Mouse (Mus musculus) adipocyte (in vitro differentiated cells): ENCODE data around the gene Mrps15.

ENCODE experiments used
- DNase-seq: peaks from one replicate; pipeline ENCODE4 v3.0.0-alpha.2; 2016; ENCODE audit warnings: low spot score

Mrps15 gene

GRCm38 (mm10) chr4:126046851-126047585, at the start of gene Mrps15:
Gene Mrps15 (plus strand): TSS chr4:126046925.
- DNase-seq, result peak; percentile 89

- DNase-seq, result no peak
Observed at GRCm38 (mm10) chr4:125997826-125998225, 48.9 kb upstream of the Mrps15 start.

GRCm38 (mm10) chr4:126001311-126002199, 45.2 kb upstream of the Mrps15 start:
- no peak for DNase-seq

- peak; percentile 11 for DNase-seq
Observed at GRCm38 (mm10) chr4:126017676-126018332, 28.9 kb upstream of the Mrps15 start.

GRCm38 (mm10) chr4:126018966-126019538, 27.7 kb upstream of the Mrps15 start:
- no peak for DNase-seq

- no peak for DNase-seq
Observed at GRCm38 (mm10) chr4:126024303-126024900, 22.3 kb upstream of the Mrps15 start, which contains the start of gene Csf3r. Gene Csf3r (plus strand): TSS chr4:126024550.

GRCm38 (mm10) chr4:126025801-126026200, 20.9 kb upstream of the Mrps15 start:
- DNase-seq, result no peak

DNA sequence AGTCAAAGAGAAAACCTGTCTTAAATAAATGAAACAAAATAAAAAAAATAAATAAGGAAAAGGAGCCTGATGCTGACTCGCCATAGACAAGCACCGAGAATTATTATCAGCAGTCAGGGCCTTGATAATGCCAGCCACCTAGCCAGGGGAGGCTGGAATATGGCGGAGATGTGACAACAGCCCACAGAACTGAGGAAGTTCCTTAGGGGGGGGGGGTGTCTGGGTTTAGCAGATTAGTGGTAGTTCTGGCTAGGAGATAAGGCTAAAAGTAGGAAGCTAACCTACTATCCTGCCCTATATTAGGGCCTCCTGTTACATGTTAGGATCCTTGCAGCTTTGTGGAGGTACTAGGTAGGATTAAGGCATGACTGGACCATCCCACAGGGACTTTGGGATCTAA, 18.7 kb upstream of the Mrps15 start:
- no peak for DNase-seq

GRCm38 (mm10) chr4:126029042-126029441, 17.7 kb upstream of the Mrps15 start:
- DNase-seq, result no peak

GRCm38 (mm10) chr4:126030705-126031104, 16.0 kb upstream of the Mrps15 start:
- no peak for DNase-seq

DNA sequence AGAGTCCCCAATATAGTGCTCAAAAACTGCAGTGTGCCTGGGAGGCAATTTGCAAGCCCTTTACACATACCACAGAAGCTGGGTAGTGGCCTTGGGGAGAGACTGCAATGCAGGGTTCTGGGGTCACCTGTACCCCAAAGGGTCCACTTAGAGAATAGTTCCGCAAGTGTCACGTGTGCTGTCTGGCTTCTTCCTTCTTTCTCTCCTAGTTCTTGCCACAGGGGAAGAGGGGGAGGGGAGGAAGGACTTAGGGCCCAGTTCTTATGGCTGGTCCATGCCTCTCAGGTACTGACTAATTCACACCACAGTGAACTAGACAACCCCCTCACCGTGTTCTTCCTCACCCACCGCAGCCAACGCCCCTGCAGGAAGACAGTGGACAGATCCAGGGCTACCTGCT, 11.3 kb upstream of the Mrps15 start:
- DNase-seq, result no peak

- peak; percentile 14 for DNase-seq
Observed at GRCm38 (mm10) chr4:126051617-126052016, 4.9 kb downstream of the Mrps15 start.

GRCm38 (mm10) chr4:126057207-126058133, 10.7 kb downstream of the Mrps15 start:
- DNase-seq, result no peak

DNA sequence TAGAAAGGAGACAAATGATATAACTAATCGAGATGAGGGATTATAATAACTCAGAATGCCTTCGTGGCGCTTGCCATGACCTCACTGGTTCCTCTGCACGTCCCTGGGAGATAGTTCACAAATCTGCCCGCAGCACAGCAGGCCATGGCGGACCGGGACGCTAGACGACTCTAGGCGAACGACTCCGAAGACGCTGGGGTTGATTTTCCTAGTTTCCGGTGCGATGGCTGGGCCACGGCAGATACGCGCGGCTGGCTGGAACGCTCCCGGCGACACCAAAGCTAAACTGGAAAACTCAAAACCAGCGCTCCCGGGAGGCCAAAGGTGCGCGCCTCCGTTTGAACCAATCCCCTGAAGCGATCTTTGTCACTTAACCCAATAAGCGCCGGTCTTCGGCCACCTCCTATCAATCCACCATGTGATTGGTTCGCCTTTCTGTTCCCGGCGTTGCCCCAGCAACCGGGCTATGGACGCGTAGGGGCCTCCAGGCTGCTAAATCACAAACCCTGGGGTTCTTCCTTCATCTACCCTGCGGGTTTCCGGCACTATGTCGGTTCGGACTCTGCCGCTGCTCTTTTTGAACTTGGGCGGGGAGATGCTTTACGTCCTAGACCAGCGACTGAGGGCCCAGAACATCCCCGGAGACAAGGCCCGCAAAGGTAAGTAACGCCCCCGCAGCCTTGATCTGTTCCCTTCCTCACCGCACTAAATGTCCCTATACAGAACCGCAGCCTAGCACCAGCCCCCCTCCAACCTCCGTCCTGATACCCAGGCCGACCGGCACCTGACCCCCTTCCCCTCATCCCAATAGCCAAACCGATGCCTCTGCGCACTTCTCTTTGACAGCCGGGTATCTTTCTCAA, 11.6 kb downstream of the Mrps15 start, which contains the start of gene Oscp1:
Oscp1 (plus strand) TSS at position 432 of the 863 bp plus-strand sequence.
- DNase-seq, result peak; percentile 90

GRCm38 (mm10) chr4:126058997-126059362, 12.3 kb downstream of the Mrps15 start:
- DNase-seq, result no peak

DNA sequence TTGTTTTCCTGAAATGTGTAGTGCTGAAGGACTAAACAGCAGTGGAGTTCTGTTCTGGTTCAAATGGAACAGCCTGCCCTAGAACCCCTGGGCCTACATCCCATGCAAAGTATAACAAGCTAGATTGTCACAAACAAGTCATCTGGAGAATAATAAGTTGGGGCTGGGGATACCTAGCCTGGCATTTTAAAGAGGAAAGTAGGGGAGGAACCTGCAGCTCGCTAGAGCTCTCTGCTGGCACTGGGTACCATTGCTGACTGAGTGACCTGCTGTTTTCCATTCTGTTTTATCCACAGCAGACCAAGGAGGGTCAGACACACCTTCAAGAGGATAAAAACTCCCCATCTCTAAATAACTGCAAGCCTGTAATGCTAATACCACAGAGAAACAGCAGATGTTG, 16.1 kb downstream of the Mrps15 start:
- DNase-seq, result peak; percentile 52

DNA sequence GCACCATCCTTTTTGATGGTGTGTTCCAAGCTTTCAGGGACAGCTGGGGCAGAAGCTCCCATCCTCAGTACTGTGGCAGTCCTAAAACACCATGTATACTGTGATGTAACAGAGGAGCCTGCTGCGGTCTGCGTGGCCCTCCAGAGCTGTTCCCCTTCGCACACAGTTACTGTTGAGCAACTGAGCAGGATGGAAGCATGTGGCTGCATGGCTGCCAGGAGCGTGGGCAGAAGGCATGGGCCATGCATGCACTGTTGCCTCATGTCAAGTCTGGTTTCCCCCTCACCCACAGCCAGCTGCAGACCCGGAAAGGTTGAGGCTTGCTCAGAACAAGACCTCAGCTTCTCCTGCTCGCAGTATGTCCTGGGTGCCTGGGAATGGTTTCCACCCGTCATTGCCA, 18.5 kb downstream of the Mrps15 start:
- peak; percentile 40 for DNase-seq

DNA sequence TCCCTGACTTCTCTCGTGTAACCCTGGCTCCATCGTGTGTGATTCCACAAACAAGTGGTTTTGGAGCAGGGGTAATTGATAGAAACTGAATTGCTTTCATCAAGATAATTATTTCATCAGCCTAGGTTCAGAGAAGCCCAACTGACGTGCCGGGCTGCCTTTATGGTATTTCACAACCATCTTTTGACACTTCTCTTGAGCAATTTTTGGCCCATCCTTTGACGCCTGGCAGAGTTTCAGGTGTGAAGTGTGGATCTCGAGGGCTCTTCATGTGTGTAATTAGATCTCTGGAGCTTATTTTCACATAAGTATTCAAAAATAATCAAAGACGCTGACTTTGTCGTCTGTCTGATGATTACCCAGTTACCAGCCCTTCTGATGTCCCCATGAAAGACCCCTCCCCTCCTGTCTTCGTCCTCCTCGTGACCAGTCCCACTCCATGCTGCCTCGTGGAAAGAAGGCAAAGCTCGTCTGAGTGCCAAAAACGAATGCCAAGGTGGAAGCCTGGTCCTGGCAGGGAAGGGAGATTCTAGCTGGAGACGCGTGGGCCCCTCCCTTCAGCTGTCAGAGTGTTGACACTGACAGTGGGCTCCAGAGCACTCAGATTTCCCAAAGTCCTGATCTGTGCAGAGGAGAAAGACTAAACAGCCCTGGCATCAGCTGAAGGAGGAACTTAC, 20.8 kb downstream of the Mrps15 start:
- DNase-seq, result peak; percentile 42

GRCm38 (mm10) chr4:126068842-126069241, 22.1 kb downstream of the Mrps15 start:
- no peak for DNase-seq
